Mouse (Mus musculus): ENCODE data around the gene Hormad2. TPM values are rescaled to one million over a fixed set of nuclear protein-coding genes. Genes with fewer than 3 reads are reported as not detected.

Gene Hormad2
- total and polyA plus RNA-seq, 3 experiments = 16.0 to 17.0 TPM; not detected in 1

GRCm38 (mm10) chr11:4438211-4438610 is 2.7 kb downstream of the Hormad2 start:
- Histone ChIP-seq H3K36me3 (ENCODE audit: control insufficient read depth in 1 of 2, insufficient read depth in 2 of 2, low read length in 2 of 2) (peaks cover 0 to 11% of the 10 kb centered on the region in 2 experiments; a peak in 3 of 4 replicates), H3K9ac (ENCODE audit: control insufficient read depth, low read depth, low read length, poor library complexity, severe bottlenecking) (no peak overlapping the region), H3K4me1 (ENCODE audit: control insufficient read depth in 1 of 2, insufficient read depth in 2 of 2, low read length in 2 of 2) (peaks cover 0 to 9% of the 10 kb centered on the region in 2 experiments; a peak in 1 of 4 replicates), H3K79me2 (ENCODE audit: control insufficient read depth, insufficient read depth, low read length, poor library complexity) (peaks cover 4% of the 10 kb centered on the region), H3K27ac (ENCODE audit: control insufficient read depth, low read depth, low read length) (no peak overlapping the region), H3K9me3 (replicated peaks; ENCODE audit: insufficient read depth, low read length) (no peaks in the 10 kb centered on the region), H3K27me3 (ENCODE audit: control insufficient read depth in 1 of 2, insufficient read depth in 2 of 2, low read length in 2 of 2) (no peaks in the 10 kb centered on the region), H3K4me3 (ENCODE audit: control insufficient read depth in 1 of 2, insufficient read depth in 1 of 2, low read depth in 2 of 2, low read length in 2 of 2) (no peak overlapping the region)
- TF ChIP-seq KAT2A (conservative IDR thresholded peaks at IDR 0.05; ENCODE audit: low read depth, low read length) (no peak), TBP (IDR thresholded peaks at IDR 0.05; ENCODE audit: low read depth, low read length) (no peak), POLR2AphosphoS5 (IDR thresholded peaks at IDR 0.05; ENCODE audit: borderline replicate concordance, low read depth, low read length) (no peak), ZNF384 (IDR thresholded peaks at IDR 0.05; ENCODE audit: low read depth, low read length) (no peak), TAL1 (IDR thresholded peaks at IDR 0.05; ENCODE audit: low read length) (no peak), ZC3H11A (IDR thresholded peaks at IDR 0.05; ENCODE audit: low read depth, low read length) (no peak), UBTF (IDR thresholded peaks at IDR 0.05; ENCODE audit: borderline replicate concordance, insufficient read depth, low read depth, low read length) (no peak), RAD21 (IDR thresholded peaks at IDR 0.05; ENCODE audit: low read depth, low read length) (no peak), POLR2A (IDR thresholded peaks at IDR 0.05; ENCODE audit: control insufficient read depth in 1 of 2, insufficient read depth in 1 of 2, low read depth in 1 of 2, low read length in 2 of 2, poor library complexity in 1 of 2) (no peak)
- peak; percentile 31 for DNase-seq (ENCODE audit: low read depth, low spot score)

- Histone ChIP-seq H3K4me3 (ENCODE audit: control insufficient read depth in 1 of 2, insufficient read depth in 1 of 2, low read depth in 2 of 2, low read length in 2 of 2) (no peak overlapping the region), H3K27me3 (ENCODE audit: control insufficient read depth in 1 of 2, insufficient read depth in 2 of 2, low read length in 2 of 2) (no peaks in the 10 kb centered on the region), H3K36me3 (ENCODE audit: control insufficient read depth in 1 of 2, insufficient read depth in 2 of 2, low read length in 2 of 2) (peaks cover 0 to 11% of the 10 kb centered on the region in 2 experiments; a peak in 3 of 4 replicates), H3K4me1 (ENCODE audit: control insufficient read depth in 1 of 2, insufficient read depth in 2 of 2, low read length in 2 of 2) (peaks cover 0 to 9% of the 10 kb centered on the region in 2 experiments; a peak in 1 of 4 replicates), H3K9ac (ENCODE audit: control insufficient read depth, low read depth, low read length, poor library complexity, severe bottlenecking) (no peak overlapping the region), H3K27ac (ENCODE audit: control insufficient read depth, low read depth, low read length) (no peak overlapping the region), H3K79me2 (ENCODE audit: control insufficient read depth, insufficient read depth, low read length, poor library complexity) (peaks cover 4% of the 10 kb centered on the region), H3K9me3 (replicated peaks; ENCODE audit: insufficient read depth, low read length) (no peaks in the 10 kb centered on the region)
- TF ChIP-seq RCOR1 (IDR thresholded peaks at IDR 0.05; ENCODE audit: low read depth, low read length) (no peak), POLR2AphosphoS2 (IDR thresholded peaks at IDR 0.05; ENCODE audit: low read length) (no peak), TBP (IDR thresholded peaks at IDR 0.05; ENCODE audit: low read depth, low read length) (no peak), UBTF (IDR thresholded peaks at IDR 0.05; ENCODE audit: borderline replicate concordance, insufficient read depth, low read depth, low read length) (no peak), E2F4 (IDR thresholded peaks at IDR 0.05; ENCODE audit: borderline replicate concordance, low read depth, low read length) (no peak), SIN3A (IDR thresholded peaks at IDR 0.05; ENCODE audit: low read length) (no peak), MAFK (IDR thresholded peaks at IDR 0.05; ENCODE audit: borderline replicate concordance, low read depth, low read length) (no peak), TAL1 (IDR thresholded peaks at IDR 0.05; ENCODE audit: low read length) (no peak), MAZ (IDR thresholded peaks at IDR 0.05; ENCODE audit: low read depth, low read length) (no peak), POLR2A (IDR thresholded peaks at IDR 0.05; ENCODE audit: control insufficient read depth in 1 of 2, insufficient read depth in 1 of 2, low read depth in 1 of 2, low read length in 2 of 2, poor library complexity in 1 of 2) (no peak), NRF1 (IDR thresholded peaks at IDR 0.05; ENCODE audit: insufficient read depth, low read depth, low read length, poor library complexity, severe bottlenecking) (no peak), MYC (IDR thresholded peaks at IDR 0.05; ENCODE audit: low read depth, low read length) (no peak), HCFC1 (IDR thresholded peaks at IDR 0.05; ENCODE audit: low read depth, low read length) (no peak), BHLHE40 (IDR thresholded peaks at IDR 0.05; ENCODE audit: borderline replicate concordance, low read depth, low read length) (no peak), ZMIZ1 (IDR thresholded peaks at IDR 0.05; ENCODE audit: low read depth, low read length) (no peak), ZKSCAN1 (IDR thresholded peaks at IDR 0.05; ENCODE audit: low read depth, low read length) (no peak), CTCF (IDR thresholded peaks at IDR 0.05 in 2 of 3, conservative IDR thresholded peaks at IDR 0.05 in 1 of 3; ENCODE audit: control insufficient read depth in 1 of 3, insufficient read depth in 1 of 3, low read depth in 2 of 3, low read length in 3 of 3, poor library complexity in 1 of 3, severe bottlenecking in 1 of 3) (no peak), SMC3 (IDR thresholded peaks at IDR 0.05; ENCODE audit: low read depth, low read length) (no peak), MYB (IDR thresholded peaks at IDR 0.05; ENCODE audit: low read depth, low read length) (no peak), JUND (IDR thresholded peaks at IDR 0.05; ENCODE audit: low read depth, low read length) (no peak)
- no peak for DNase-seq (ENCODE audit: low read depth, low spot score)
Measured at GRCm38 (mm10) chr11:4437318-4437717, 3.6 kb downstream of the Hormad2 start.
